Mouse (Mus musculus): ENCODE measurements at regions not wholly inside any gene's neighbourhood (a gene's known extent, or its start where the extent isn't known, plus 50 kb on each side); places are given as distances from the start of the nearest gene placed in this dataset.

DNA sequence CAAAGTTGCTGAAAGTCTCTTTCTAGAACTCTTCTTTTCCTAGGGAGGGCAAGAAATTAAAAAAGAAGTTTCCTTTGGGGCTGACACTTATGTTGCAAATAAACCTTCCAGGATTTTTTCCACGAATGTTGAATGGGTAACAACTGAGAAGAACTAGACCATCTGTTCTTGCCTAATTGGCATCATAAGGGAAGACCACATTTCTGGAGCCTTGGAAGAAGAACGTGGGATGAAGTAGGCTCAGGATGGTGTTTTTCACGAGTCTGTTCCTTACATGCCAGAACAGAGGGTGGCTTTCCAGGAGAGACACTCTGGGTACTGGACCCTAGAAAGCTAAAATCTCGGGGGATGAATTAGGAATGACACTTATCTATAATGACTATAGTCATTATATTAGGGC, 314.1 kb downstream of the Cog6 start:
- DNase-seq (ENCODE audit: low spot score) = no peak

DNA sequence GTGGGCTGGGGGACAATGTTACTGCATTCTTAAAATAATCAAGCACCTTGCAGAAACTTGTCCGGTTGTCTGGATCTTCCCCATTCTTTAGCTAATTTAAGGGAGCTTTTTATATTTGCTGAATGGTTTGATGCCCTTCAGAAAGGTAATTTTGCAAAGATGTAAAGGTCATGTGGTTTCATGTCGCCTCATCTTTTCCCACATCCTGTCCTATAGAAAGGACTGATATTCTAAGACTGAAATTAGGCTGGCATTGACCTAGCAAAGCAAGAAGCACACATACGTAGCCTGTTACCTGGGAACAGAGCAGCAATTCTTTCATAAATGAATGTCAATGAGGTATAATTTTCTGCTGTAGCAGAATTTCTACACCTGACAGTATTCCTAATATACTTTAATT, 315.4 kb downstream of the Cog6 start:
- DNase-seq (ENCODE audit: low spot score) = no peak

DNA sequence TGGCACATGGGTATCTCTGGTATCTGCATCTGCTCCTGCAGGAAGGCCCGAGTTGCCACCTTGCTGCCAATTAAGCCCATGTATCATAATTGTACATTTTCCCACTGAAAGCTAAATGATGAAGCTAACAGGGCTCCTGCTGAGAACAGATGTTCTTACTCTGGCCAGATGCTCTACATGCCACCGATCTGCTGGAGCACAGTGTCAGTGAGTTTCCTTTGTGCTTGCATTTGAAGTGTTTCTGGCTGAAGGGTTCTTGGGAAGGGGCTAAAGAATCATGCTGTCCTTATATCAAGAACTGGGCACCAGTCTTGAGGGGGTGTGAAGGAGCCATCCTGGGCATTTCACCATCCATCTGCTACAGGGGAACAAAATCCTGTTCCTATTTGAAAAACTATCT, 323.2 kb downstream of the Cog6 start:
- DNase-seq (ENCODE audit: low spot score) = no peak

DNA sequence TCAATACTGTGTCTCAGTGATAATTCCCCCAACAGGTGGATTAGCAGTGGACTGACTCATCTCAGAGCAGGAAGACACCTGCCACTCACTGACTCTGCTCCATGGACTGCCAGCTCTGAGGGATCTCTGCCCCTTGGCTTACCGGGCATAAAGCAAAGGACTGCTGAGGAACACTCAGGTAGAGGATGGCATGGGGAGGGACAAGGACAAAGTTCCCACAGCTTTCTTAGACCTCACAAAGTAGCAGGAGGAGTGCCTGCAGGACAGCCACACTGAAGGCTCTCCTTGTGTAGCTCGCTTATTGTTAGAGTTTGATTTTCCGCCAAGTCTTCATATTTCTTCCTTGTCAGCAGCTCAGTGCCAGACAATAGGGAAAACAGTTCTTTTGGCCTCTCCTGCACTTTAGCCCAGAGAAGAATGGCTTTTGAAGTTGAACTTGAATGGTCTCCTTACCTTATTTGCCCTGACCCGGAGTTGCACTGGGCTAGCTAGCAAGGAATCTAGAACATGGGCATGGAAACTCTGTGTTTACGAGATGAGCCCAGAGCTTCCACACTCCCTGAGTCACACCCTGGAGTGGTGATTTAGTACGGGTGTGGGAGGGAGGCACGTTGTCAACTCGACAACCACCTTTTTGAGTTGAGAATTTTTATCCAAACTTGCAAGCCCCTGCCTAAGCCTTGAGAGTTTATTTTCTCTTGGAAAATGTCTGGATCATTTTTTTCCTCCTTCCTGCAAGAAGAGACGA, 331.4 kb downstream of the Cog6 start:
- DNase-seq (ENCODE audit: low spot score) = no peak

DNA sequence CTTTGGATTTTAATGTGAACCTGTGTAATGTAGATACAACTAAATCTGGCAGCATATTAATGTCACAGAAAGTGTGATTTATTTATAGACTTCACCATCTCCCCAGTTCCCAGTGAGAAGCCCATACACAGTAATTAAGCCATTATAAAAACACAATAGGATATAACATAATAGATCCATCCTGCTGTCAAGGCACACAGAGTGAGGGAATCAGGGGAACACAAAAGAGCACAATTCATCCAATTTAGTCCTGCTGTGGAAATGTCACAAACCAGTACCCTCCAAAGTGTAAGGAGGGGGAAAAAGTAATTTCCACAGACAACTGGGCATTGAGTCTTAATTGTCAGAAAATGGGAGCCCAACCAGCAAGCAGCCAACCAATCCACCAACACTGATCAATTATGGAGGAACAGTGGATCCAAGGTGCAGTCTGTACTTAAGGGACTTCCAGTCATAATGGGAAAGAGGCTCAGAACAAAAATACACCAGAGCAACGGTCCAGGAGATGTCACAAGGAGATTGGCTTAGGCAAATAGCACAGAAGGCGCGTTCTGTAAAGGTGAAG, 336.1 kb downstream of the Cog6 start:
- no peak for DNase-seq (ENCODE audit: low spot score)

DNA sequence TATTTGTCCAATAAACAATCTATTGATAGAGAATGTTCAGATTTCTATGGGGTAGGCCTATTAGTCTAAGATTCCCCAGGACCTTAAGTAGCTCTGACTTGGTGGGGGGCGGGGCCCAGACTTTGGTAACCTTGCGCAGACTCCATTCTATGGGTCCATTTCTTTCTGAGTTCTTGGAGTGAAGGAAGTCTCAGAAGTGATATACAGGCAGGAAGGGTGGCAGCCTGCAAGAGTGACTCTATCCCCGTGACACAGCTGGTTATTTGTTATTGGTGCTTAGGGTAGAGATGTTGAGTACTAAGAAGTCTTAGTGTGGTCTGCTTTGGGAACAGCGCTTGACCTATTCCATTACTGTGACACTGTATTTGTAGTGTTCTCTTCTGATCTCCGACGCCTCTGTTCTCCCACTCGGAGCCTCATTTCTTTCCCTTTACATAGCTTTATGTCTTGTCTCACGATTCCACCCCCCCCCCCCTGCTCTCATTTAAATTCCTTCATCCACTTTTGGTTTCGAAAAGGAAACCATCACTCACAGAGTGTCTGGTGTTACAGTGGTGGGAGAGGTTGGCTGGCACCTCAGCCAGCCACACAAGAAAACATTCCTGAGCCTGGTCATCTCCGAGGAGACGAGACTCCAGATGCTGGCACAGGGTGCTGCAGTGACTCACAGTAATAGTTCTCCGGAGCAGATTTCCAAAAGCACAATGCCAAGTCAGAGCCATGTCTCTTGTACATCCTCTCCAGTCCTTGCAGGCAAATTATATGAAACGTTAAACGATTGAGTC, 340.0 kb downstream of the Cog6 start:
- DNase-seq (ENCODE audit: low spot score) = peak; percentile 22

DNA sequence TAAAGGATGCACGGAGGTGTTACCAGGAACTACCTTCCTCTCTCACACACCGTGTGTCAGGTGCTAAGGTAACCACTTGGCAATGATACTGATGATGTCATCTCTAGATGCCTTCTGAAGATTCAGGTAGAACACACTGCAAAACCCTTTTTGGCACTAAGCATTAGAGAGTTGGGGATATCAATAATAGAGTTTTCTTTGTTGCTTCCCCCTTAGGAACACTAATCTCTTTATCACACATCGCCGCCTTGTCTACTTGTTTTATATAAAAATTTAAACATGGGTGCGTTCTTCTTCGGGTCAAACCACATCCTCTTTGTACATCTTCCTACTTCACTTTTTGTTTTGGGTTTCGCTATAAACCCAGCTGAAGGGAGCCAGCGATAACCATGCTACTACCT, 346.4 kb downstream of the Cog6 start:
- DNase-seq (ENCODE audit: low spot score) = no peak

DNA sequence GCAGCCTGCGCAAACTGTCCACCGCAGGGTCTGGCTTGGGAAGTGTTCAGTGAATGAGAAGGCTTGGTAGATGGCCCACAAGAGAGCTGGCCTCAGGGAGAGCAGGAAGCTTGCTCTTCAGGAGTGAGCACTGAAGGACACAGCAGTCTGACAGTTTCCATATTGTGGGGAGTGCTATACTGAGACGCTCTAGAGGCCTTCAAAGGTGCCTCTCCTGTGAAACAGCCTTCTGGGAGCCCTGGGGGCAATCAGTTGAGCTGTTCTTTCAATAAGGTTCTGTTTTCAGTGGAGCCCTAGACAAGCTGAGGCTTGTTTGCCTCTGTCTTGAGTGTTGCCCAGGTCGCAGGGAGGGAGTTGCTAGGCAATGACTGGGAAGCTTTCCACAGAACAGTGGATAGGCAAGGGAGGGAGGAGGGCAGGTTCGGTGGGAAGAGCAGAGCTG, 353.9 kb downstream of the Cog6 start:
- DNase-seq (ENCODE audit: low spot score) = peak; percentile 49

DNA sequence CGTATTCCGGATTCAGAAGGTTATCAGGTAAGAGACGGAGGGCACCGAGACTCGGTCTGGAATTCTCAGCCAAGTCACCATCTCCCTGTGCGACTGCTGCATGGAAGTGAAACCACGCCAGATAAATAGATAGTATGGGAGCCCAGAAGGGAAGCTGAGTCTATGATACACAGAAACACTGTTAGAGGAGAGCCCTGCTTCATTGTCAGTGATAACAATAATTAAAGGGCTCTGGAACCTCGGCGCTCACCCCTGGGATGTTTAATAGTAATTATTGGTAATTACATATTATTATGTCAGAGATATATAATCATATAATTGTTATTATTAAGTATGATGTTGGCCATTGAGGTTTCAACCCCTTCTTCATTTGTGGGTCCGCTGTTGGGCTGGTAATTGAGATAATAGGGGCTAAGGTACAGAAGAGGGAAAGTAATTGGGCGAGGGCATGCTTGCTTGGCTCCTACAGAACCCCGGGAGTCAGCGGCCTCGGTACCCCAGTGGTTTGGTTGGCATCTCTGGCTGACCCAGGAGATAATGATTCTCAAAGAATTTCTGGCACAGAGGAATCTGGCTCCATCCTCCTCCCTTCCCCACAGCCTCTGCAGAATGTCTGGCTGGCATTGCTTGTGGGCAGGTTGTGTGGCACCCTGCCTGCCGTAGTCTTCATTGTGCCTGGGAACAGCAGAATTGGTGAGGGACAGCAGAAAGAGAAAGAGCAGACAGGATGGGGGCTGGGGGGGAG, 354.7 kb downstream of the Cog6 start:
- peak; percentile 47 for DNase-seq (ENCODE audit: low spot score)

DNA sequence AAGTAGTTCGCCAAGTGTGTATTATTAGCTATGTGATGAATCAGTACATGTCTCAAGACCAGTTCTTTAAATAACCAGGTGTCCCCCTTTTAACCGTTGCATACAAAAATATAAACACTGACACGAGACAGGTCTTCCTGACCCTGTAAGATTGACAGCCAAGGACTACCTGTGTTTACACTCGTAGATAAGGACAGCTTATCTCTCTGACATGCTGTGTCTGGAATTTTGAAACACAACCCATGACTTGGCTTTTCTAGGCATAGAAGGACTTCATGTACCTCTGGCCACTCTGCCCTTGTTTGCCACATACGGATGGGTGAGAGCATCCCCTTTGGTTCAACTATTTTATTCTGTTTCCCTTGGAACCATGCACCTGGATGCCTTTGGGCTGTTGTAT, 364.0 kb downstream of the Cog6 start:
- no peak for DNase-seq (ENCODE audit: low spot score)

DNA sequence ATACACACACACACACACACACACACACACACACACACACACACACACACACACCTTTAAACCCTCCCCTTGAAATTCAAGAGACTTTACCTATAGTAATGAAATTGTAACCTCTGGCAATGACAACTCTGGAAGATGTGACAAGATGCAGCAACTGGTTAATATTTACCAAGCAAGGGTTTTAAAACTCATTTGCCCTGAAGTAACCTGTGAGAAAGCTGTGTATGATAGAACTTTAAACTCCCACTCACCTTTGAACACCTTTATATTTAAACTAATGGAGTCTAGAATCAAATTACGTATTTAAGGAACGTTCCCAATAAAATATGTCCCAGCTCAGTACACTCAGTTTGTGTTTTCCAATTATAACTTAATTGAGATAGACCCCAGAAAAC, 364.6 kb downstream of the Cog6 start:
- no peak for DNase-seq (ENCODE audit: low spot score)

DNA sequence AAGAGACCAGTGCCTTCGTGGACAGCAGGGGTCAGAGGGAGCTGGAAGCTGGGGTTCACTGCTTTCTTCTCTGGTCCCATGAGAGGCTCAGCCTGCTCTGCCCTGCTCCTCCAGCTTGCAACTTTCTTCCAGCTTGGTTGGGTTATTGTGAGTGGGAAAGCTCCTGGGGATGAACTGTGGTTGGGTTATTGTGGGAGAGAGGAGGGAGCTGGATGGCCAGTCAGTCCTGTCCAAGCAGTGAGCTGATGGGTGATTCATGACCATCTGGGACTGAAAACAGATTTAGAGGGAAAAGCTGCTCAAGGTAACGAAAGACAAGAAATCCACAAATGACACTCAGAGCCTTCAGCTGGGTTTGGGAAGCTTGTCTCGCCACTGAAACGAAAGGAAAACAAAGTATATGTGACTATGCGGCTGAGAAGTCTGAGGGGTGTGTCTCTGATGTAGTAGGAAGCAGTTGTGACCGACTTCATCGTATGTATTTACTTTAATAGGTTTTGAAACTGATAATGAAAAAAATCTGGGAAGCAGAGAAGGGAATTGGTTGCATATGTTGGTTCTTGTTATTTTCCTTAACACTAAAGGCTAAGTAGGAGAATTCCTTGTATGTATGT, 365.1 kb downstream of the Cog6 start:
- no peak for DNase-seq (ENCODE audit: low spot score)

DNA sequence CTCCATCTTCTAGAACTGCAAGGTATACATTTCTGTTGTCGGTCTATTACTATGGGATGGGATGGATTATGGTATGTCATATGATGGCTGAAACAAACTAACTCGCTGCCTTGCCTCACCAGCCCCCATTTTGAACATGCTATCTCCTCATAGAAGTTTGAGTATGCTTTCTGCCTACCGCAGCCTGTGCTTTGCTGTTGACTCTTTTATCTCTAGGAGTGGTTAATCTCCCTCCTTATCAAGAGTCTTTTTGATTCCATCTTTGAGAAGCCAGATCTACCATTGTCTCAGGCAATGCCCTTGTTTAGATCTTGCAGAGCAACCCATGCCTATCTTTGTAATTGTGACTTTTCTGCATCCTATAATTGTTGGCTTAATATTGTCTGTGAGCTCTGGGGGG, 367.0 kb downstream of the Cog6 start:
- no peak for DNase-seq (ENCODE audit: low spot score)

DNA sequence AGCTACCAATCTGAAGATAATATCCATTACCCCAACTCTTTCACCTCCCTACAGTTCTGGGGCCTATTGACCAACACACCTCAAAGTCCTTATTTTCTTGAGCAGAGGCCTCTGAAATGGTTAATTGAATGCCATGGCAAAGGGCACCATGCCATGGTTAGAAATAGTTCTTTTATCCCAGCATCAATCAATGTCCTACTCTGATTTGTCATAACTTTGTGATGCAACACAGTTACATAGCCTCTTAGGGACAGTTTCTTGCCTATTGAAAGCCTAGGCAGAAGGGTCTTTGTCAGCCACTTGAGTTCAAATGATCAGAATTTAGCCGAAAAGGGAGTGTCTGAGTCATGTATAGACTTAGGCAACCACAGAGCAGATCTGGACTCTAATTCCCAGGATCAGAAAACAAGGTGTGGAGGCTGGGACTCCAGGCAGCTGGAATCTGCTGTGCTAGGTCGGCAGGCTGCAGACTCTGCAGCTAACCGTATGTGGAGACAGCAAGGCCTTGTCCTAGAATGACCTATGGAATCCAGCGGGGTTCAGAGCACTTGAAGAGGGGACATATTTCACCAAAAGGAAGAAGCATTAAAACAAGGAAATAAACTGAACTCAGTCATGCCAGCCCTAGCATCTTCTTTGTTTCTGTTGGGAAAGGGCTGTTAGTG, 368.1 kb downstream of the Cog6 start:
- no peak for DNase-seq (ENCODE audit: low spot score)

DNA sequence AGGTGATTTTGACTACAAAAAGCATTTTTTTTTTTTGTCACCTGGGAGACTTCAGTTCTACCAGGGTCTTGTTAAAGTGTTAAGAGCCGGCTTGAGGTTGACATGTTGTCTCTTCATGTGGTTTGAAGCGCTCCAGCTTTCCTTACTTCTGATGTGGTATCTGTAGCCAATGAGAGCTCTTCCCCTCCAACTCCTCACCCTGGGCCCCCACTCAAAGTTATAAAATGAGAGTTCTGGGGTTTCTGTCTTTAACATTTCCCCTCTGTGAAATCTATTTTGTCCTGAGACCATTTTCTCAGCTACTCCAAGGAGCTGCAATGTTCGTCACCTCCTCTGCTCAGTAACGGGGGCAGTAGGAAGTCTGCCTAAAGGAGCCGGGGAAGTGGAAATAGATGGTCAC, 369.1 kb downstream of the Cog6 start:
- no peak for DNase-seq (ENCODE audit: low spot score)

DNA sequence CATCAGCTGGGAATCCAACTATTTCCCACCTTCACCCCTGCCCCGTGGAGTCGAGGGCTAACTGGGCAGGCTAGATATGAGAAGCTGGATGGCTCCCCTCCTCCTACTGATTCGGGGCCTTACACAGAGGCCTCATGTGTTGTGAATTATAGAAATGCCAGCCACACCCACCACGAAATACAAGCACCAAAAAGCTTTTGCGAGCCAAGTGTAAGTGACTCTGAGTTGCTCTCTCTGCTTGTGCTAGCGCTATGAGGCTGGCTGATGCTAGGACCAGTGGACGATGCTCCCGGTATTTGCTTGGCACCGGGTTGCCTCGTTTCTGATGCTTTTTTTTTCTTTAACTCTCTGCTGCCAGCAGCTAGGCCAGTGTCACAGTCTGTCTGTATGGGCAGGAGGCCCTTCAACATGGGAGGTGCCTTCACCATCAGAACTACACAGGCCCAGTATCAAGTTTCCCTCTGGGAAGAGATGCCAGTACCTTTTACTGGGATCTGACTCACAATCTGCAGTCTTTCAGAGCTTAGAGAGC, 369.8 kb downstream of the Cog6 start:
- no peak for DNase-seq (ENCODE audit: low spot score)

DNA sequence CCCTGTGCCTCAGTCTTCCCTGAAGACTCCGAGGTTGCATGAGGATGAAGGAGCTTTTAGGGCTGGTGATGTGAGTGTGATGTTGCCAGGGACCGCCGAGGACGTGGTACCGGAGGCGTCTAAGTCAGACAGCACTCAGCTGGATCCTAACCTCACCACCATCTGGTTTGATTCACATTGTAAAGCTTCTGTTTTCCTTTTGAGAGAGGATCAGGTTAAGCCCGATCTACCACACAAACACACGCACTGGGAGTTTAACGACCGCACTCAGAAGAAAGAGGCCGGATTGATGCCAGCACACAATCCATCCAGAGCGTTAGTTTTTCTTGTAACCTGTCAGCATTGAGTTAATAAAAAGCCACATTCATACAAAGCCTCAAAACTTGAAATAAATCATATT, 371.9 kb downstream of the Cog6 start:
- DNase-seq (ENCODE audit: low spot score) = no peak

DNA sequence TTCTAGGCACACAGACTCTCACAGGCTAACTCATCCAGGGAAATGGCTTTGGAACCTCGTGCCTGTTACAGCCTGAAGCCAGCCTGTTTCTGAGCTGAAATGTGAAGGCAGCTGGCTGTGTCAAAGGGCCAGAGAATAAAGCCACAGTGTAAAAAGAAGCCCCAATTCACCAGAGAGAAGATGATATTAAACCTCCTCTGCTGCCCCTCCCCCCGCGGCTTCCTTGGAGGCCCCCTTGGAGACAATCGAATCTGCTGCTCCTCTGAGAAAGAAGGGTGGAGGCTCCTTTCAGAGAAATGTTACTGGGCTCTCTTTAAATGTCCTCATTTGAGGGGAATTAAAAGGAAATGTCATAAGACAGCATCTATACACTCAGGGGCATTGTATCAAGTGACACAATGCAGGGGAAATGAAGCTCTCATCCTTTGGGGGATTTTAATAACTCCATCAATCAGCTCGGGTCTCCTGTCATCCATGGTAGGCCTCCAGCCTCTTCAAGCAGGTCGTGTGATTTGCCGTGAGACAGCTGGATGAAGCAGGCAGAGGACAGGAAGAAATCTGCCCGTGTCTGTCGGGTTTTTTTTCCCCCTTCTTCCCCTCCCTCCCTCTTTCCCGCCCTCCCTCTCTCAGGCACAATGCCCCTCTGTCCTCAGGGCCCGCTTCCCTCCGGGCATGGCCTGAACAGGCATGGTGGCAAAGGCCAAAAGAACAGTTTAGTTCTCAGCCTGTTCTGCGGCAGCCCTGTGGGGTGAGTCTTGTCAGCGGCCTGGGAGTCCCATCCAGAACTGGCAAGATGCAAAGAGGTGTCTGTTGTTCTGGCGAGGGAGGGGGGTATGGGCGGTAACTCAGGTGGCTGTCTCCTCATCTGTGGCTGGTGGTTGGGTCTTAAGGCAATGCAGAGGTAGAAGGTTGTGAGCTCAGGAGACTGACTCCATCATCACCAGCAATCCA, 372.6 kb downstream of the Cog6 start:
- peak; percentile 40 for DNase-seq (ENCODE audit: low spot score)

DNA sequence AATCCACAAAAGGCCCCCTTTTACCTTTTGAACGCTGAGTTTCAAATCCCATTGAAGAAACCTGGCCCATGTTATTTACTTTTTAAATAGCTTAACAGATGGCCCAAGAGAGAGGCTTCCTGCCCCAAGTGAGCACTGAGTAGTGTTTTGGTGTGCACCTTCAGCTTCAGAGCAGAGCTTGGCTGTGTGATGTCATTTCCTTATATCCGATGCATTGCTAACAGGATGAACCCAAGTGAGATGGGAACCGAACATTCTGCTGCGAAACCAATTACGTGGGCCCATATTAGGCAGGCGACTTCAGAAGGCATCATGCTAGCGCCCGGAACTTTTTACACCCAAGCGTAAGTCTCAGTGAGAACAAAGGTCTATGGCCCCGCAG, 373.2 kb downstream of the Cog6 start:
- no peak for DNase-seq (ENCODE audit: low spot score)

DNA sequence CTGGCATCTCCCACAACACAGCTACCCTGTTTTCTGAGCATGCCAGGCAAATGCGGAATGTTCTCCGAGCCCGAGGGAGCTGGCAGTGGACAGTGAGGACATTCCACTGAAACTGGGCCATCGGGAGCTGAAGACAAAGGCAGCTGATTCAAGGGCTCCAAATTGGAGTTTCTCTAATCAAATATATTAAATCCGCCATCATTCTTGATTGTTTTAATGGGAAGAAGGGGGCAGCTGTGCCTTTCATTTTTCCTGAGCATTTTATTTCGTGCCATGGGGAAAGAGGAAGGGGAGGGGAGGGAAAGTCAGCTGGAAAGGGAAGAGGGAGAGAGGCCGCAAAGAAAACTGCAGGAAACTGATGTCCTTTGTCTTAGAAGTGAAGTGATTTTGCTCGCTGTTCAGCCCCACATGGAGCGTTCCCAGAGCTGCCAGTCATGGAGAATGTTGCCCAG, 373.9 kb downstream of the Cog6 start:
- peak; percentile 41 for DNase-seq (ENCODE audit: low spot score)

All from layer of hippocampus, adult 11-12 months (tissue).